Mouse (Mus musculus) kidney, adult 2 months (tissue): ENCODE measurements at regions not wholly inside any gene's neighbourhood (a gene's known extent, or its start where the extent isn't known, plus 50 kb on each side); places are given as distances from the start of the nearest gene placed in this dataset.

ENCODE experiments used
- DNase-seq: peaks from one replicate; pipeline ENCODE4 v3.0.0; 2021
- H3K27ac ChIP-seq: fragments of 200-500 bp; 2 replicates; pipeline ENCODE4 v1.5.1; 2012; ENCODE audit warnings: low read depth, low read length, control low read depth, inconsistent platforms; ENCODE audit not compliant: insufficient read depth
- H3K27me3 ChIP-seq: fragments of 200-500 bp; replicated peaks from 2 replicates; pipeline ENCODE4 v1.6.1; 2012; ENCODE audit warnings: mild to moderate bottlenecking, moderate library complexity, low read length, inconsistent platforms; ENCODE audit not compliant: control insufficient read depth, insufficient read depth
- H3K36me3 ChIP-seq: fragments of 200-500 bp; 2 replicates; pipeline ENCODE4 v1.6.1; 2012; ENCODE audit warnings: mild to moderate bottlenecking, moderate library complexity, low read length, inconsistent platforms; ENCODE audit not compliant: control insufficient read depth, insufficient read depth
- H3K4me1 ChIP-seq: fragments of 200-500 bp; 2 replicates; pipeline ENCODE4 v1.6.1; 2011; ENCODE audit warnings: low read length; ENCODE audit not compliant: control insufficient read depth, insufficient read depth
- H3K4me3 ChIP-seq: fragments of 200-500 bp; 2 replicates; pipeline ENCODE4 v1.5.1; 2011; ENCODE audit warnings: mild to moderate bottlenecking, low read depth, low read length, control low read depth; ENCODE audit not compliant: insufficient read depth
- CTCF ChIP-seq: fragments of 200-500 bp; conservative IDR thresholded peaks from 2 replicates; pipeline ENCODE4 v1.5.1; 2011; ENCODE audit warnings: low read depth, mild to moderate bottlenecking, control low read depth, low read length, moderate library complexity, mixed read lengths; ENCODE audit not compliant: insufficient read depth, insufficient read length
- POLR2A ChIP-seq: fragments of 200-500 bp; IDR thresholded peaks from one replicate; pipeline ENCODE4 v1.6.1; 2011; ENCODE audit warnings: low read depth, low read length, control low read depth
- WGBS: fragments of 180-500 bp; shearing (Covaris S2); methylation state at CpG from one replicate; pipeline ENCODE4 v1.1.7; 2018; 5-methylcytosine and 5-hydroxymethylcytosine counted together

DNA sequence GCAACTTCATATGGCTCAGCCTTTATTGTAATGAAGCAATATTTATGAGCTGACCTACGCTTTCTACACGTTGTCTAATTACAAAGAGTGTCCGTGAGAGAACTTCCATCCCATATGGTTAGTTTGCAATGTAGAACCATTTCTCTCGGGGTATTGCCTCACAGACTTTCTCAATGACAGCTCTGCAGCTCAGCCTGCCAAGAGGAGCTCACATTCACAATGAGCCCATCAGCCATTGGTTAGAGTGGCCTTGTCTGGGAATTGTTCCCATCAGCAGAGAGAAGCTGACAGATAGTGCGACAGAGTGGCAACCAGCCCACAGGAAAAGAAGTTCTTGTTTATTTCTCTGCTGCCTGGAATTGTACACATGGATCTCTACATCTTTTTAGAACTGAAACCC, 409.7 kb downstream of the Zfp704 start:
- no peak for DNase-seq
- no peaks in the 10 kb centered on the region for H3K4me1 ChIP-seq
- no peaks in the 10 kb centered on the region for H3K27me3 ChIP-seq
- no peak for TF ChIP-seq CTCF
- TF ChIP-seq POLR2A = no peak
- no peak overlapping the region for H3K27ac ChIP-seq
- 85% methylated on average over 5 of the region's 5 CpGs for WGBS
- H3K36me3 ChIP-seq = no peaks in the 10 kb centered on the region
- no peak overlapping the region for H3K4me3 ChIP-seq

DNA sequence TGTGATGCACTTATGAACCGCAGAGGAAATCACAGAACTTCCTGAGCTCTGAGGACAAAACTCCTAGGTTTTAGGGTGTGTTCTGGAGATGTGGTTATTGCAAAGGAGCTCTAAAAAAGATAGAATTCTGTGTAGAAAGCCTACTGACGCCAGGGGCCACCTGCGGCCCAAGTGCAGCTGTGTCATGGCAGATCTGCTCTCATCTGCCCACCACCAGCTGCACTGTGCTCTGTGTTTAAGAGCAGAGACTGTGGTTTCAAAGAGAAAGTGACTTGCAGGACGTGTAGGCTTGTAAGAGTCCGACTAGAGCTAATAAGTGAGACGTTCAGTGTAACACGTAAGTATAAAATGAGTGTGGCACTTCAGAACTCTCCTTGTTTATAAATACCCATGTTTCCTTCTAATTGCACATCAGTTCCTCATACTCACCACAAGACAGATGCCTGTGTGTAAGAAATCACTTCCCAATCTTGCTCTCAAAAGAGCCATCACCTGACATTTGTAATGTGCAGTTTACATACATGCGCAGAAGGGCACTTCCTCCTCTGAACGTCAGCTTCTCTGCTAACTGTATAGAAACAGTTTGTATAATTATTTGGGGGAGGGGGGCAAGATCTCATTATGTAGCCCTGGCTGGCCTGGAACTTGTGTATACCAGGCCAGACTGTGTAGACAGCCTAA, 411.1 kb downstream of the Zfp704 start:
- Histone ChIP-seq H3K36me3 (no peaks in the 10 kb centered on the region), H3K4me1 (no peaks in the 10 kb centered on the region), H3K27me3 (no peaks in the 10 kb centered on the region), H3K27ac (no peak overlapping the region), H3K4me3 (no peak overlapping the region)
- whole genome bisulfite sequencing = 87% methylated on average over 9 of the region's 9 CpGs
- no peak for DNase-seq
- TF ChIP-seq CTCF = no peak

DNA sequence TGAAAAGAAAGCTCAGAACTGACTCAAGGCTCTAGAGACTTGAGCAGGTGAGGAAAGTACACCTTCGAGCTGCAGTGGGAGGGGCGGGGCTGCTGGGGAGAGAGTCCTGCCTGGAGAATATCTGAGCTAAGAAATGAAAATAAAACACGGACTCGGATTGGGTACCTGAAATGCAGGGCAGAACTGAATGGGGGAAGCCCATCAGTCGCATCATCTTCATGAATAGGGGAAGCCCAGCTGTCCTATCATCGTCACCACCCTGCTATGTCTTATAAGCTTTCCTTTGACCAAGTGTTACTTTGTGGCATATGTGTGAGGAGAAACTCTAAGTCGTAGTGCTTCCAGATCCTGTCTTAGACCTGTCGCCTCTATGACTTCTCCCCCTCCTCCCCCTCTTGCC, 414.1 kb downstream of the Zfp704 start:
- Histone ChIP-seq H3K27ac (no peak overlapping the region), H3K4me3 (no peak overlapping the region), H3K4me1 (no peaks in the 10 kb centered on the region), H3K36me3 (no peaks in the 10 kb centered on the region), H3K27me3 (no peaks in the 10 kb centered on the region)
- no peak for DNase-seq
- 80% methylated on average over 8 of the region's 8 CpGs for WGBS
- TF ChIP-seq CTCF (no peak), POLR2A (no peak)

DNA sequence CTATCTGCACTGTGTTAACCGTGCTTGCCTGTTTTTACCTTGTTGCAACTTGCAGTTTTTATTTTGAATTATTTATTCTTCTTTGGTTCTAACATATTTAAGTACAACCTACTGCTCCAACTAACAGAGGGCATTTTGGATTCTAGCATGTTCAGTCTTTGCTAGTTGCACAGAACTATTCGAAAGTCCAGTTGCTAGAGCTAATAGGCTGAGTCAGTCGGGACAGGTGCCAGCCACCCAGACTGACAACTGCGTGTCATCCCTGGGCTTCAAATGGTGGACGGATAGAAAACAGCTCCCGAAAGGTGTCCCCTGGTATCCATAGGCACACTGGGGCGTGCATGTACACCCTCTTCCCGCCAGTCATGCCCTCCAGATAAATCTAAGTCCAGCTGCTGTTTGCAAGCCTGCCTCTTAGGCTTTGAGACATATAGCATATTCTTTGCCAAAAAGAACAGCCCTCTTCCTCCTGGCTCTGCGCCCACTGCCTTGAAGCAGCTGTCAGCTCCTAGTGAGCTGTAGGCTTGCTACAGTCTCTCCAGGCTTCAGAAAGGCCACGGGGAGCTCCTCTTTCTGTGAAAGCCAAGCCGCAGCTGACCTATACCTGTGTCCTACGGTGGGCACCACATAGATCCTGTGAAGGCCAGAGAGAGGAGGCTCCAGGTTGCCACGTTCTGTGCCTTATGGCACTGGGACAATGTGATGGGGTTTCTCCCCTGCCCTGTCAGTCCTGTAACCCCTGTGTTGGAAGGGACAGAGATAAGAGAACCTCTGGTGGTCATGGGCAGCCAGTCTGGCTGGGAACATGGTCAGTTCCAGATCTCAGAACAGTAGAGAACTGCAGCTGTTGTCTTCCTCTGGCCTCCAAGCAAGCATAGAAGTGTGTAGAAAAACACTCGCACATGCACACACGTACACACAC, 420.3 kb downstream of the Zfp704 start:
- DNase-seq = no peak
- 74% methylated on average over 15 of the region's 15 CpGs for WGBS
- no peak overlapping the region for H3K27ac ChIP-seq
- no peak overlapping the region for H3K4me3 ChIP-seq
- TF ChIP-seq CTCF (no peak), POLR2A (no peak)
- no peaks in the 10 kb centered on the region for H3K36me3 ChIP-seq
- no peaks in the 10 kb centered on the region for H3K27me3 ChIP-seq
- H3K4me1 ChIP-seq = no peaks in the 10 kb centered on the region

DNA sequence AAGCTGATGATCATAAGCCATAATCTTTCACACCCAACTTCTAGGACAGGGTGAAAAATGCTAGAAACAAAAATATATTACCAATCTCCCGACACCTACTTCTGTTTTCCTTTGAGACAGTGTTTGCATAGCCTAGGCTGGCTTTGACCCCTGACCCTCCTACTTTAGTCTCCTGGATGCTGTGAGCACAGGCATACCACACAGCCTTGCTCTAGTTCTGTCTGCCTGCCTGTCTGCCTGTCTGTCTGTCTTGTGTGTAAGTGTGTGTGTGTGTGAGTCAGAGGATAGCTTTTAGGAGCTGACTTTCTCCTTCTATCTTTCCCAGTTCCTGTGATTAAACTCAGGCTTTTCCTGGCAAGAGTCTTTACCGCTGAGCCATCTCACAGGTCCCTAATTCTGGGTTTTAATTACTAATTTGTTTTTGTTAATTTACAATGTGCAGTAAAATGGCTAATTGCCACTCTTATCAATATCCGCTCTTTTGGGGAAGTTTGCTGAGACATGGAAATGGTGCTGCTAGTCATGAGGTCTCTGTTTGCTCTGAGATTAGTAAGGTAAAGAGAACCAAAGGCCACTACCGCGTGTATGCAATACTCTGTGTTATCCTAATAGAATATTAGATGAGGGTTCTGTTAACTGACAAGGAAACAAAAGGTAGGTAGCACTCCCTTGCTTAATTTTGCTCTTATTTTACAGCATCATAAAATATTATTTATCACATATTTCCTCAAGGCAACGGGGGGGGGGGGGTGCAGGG, 423.3 kb downstream of the Zfp704 start:
- WGBS = 82% methylated on average over 6 of the region's 6 CpGs

DNA sequence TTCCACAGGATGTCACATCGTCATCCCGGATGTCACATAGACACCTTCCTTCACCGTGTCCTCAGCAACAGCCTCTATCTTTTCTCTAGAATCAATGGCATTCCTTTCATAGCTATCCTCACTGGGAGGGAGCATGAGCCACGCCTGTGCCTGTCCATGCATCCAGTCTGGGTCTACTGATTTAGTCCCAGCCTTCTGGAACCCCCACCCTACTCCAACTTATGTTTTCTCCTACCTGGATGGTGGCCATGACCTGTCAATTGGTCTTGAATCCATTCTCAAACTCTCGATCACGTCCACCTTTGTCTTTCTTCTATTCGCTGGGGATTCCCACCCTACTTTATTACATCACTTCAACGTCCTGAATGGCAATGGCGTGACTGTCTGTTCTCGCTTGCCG, 428.3 kb downstream of the Zfp704 start:
- Histone ChIP-seq H3K27ac (no peak overlapping the region), H3K4me3 (no peak overlapping the region), H3K27me3 (no peaks in the 10 kb centered on the region), H3K4me1 (no peaks in the 10 kb centered on the region), H3K36me3 (no peaks in the 10 kb centered on the region)
- WGBS = 89% methylated on average over 11 of the region's 11 CpGs
- no peak for DNase-seq
- no peak for TF ChIP-seq CTCF
- no peak for TF ChIP-seq POLR2A

More for the DNA sequence above, 423.3 kb downstream of the Zfp704 start:
- no peak for DNase-seq
- H3K27me3 ChIP-seq = no peaks in the 10 kb centered on the region
- no peak overlapping the region for H3K4me3 ChIP-seq
- no peaks in the 10 kb centered on the region for H3K4me1 ChIP-seq
- TF ChIP-seq POLR2A (no peak), CTCF (no peak)
- H3K36me3 ChIP-seq = no peaks in the 10 kb centered on the region
- H3K27ac ChIP-seq = no peak overlapping the region

DNA sequence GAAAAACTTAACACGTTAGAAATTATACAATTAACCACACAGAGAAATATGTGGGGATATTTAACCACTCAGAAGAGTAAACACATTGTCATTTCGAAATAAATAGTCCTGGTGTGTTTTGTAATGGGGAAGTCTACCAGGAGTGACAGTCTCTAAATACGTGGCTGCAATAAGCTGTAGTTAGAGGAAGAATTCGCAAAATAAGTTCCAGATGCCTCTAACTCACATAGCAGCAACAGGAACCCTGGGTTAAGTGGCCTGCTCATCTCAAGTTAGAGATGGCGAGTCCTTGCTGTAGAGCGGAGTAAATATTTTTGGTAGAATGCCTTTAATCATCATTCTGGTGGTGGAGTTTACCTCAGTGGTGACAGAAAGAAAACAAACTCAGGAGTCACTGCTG, 430.2 kb downstream of the Zfp704 start:
- Histone ChIP-seq H3K4me1 (no peaks in the 10 kb centered on the region), H3K4me3 (no peak overlapping the region), H3K36me3 (no peaks in the 10 kb centered on the region), H3K27ac (no peak overlapping the region), H3K27me3 (no peaks in the 10 kb centered on the region)
- no peak for TF ChIP-seq CTCF
- TF ChIP-seq POLR2A = no peak
- no peak for DNase-seq
- 79% methylated on average over 6 of the region's 6 CpGs for WGBS
